Mouse (Mus musculus) layer of hippocampus, adult 9-11 months (tissue): ENCODE measurements around the gene 9130204L05Rik.

Experiments used
- DNase-seq: peaks from one replicate; pipeline ENCODE4 v3.0.0; 2022

The 9130204L05Rik gene

GRCm38 (mm10) chr3:91090703-91091102 lies at the start of gene 9130204L05Rik:
Gene 9130204L05Rik, minus strand, starts transcription at chr3:91090803.
- no peak for DNase-seq

GRCm38 (mm10) chr3:91108696-91109095 lies 18.1 kb upstream of the 9130204L05Rik start:
- no peak for DNase-seq

- DNase-seq, result no peak
Measured at GRCm38 (mm10) chr3:91059211-91059610, 31.4 kb downstream of the 9130204L05Rik start.

DNA sequence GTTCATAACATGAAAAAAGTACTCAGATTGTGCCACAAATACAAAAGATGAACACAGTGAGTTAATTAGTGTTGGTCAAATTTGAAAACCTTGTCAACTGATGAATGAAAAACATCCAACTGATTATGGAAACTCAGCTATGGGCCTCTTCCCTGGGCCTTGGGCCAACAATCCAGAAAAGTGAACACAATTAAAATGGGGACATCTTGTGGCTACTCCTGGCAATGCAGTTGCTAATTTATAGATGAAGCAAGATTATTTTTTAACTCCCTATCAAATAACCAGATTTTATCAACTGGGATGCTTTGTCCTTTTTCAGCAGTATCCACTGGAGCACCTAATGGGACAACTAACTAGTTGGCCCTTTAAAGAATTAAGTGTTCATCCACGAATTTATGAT lies 37.9 kb downstream of the 9130204L05Rik start:
- no peak for DNase-seq
